Mouse (Mus musculus) C2C12 (cell line): ENCODE data around the gene Lbhd1.

Experiments used
- CEBPB ChIP-seq: IDR thresholded peaks from one replicate; pipeline ENCODE4 v1.6.1; 2011; ENCODE audit warnings: low read depth, mild to moderate bottlenecking, control low read depth, moderate library complexity
- CTCF ChIP-seq: IDR thresholded peaks from one replicate; pipeline ENCODE4 v1.5.1; 2011; ENCODE audit not compliant: control insufficient read depth, insufficient read depth, insufficient read length
- FOSL1 ChIP-seq: IDR thresholded peaks from one replicate; pipeline ENCODE4 v1.8.0; 2011; ENCODE audit warnings: mild to moderate bottlenecking, low read length; ENCODE audit not compliant: poor library complexity, insufficient read depth, severe bottlenecking
- MAX ChIP-seq: IDR thresholded peaks from one replicate; pipeline ENCODE4 v1.6.1; 2011; ENCODE audit warnings: mild to moderate bottlenecking, control low read depth
- MYOG ChIP-seq: IDR thresholded peaks from one replicate; pipeline ENCODE4 v1.6.1; 2011; ENCODE audit not compliant: control insufficient read depth, insufficient read length; ENCODE audit errors: extremely low read depth
- USF1 ChIP-seq: IDR thresholded peaks from one replicate; pipeline ENCODE4 v1.6.1; 2011; ENCODE audit warnings: low read depth, mild to moderate bottlenecking, control low read depth, moderate library complexity

GRCm38 (mm10) chr19:8927891-8928525 lies 44.5 kb downstream of the Lbhd1 start:
- TF ChIP-seq FOSL1 (no peak), CTCF (no peak), MAX (no peak), USF1 (no peak), MYOG (no peak), CEBPB (no peak)
